Mouse (Mus musculus): Measurements from ENCODE around the gene Rps6ka4. TPM values are rescaled to one million over a fixed set of nuclear protein-coding genes. Genes with fewer than 3 reads are reported as not detected.

Rps6ka4 gene
- total RNA-seq (2021): 10 to 100 TPM; 26.9 to 33.4 TPM
- long read RNA-seq, experiment 1, transcript Rps6ka4-201 (18 exons, 3,105 nt): major isoform, 44 of 57 reads
- long read RNA-seq, experiment 1, partial matches to known transcripts: 6 of 57 reads
- long read RNA-seq, experiment 1, other reads (novel, unspliced or antisense): 7 of 57 reads
- long read RNA-seq, experiment 2, transcript Rps6ka4-201 (18 exons, 3,105 nt): major isoform, 97 of 138 reads
- long read RNA-seq, experiment 2, partial matches to known transcripts: 21 of 138 reads
- long read RNA-seq, experiment 2, other reads (novel, unspliced or antisense): 16 of 138 reads

DNA sequence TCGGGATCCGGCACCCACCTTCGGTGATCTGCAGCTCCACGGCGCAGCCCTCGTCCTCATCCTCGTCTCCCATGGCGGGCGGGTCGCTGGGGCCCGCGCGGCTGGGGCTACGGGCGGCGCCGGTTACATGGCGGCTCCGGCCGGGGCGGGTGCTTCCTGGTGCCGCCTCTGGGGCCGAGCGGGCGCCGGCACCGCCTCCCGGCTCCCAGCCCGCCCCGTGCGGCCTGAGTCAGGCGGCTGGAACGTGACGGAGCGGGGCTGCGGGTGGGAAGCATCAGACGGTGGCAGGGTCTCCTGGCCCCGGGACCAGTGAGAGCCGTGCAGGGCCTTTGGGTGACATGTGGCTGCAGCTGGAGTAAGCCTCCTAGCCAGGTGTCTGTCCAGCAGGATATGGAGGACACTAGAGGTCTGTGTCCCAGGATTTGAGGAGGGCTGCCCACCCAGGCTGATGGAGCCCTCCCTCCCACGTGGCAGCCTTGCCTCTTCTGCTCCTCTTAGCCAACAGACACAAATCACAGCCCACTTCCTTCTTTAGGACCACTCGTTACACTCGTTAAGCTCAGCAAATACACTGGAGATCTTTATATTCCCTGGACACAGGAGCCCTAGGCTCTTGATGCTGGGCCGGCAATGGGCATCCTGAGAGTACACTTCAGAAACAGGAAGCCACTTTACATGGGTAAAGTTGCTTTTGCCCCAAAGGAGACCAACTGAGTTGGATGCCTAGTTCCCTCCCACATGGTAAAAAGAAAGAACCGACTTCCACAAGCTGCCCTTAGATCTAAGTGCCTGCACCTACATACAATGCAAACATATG, at the start of gene Rps6ka4:
Rps6ka4 (minus strand) TSS at position 162 of the 817 bp plus-strand sequence.
- peak; percentile 43 for DNase-seq (ENCODE audit: low spot score in 2 of 2)

DNA sequence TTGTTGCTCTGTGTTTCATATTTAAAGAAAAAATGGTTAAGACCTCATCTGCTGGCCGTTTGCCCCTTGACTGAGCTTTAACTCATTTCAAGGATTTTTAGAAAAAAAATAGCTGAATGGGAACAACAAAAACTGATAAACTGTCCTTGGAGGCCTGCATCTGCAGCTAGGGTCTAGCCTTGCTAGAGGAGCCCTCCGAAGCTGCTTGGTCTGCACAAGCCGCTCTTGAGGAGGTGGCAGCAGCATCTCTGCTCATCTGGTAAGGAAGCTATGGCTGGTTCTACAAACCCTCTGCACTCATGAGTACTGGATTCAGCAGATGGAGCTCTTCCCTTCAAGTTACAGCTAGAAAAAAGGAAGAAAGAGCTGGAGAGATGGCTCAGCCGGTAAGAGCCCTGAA, 37.5 kb upstream of the Rps6ka4 start:
- DNase-seq (ENCODE audit: low spot score in 2 of 2): no peak

DNA sequence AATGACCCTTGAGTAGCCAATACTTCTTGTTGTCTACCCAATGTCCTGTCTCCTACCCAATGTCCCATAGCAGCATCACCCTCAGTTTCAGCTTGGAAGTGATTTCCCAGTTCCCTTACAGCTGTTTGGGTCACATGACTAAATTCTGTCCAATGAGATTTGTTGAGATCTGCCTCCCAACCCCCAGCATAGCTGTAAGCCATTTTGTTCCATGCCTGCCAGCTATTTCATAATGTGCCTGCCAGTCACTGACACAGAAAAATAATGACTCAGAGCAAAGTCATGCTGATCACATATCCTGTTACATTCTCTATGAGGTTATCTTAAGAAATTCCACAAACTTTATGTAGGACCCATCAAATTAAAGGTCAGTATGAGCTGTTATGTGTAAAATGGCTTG, 36.4 kb upstream of the Rps6ka4 start:
- DNase-seq (ENCODE audit: low spot score in 2 of 2): no peak

DNA sequence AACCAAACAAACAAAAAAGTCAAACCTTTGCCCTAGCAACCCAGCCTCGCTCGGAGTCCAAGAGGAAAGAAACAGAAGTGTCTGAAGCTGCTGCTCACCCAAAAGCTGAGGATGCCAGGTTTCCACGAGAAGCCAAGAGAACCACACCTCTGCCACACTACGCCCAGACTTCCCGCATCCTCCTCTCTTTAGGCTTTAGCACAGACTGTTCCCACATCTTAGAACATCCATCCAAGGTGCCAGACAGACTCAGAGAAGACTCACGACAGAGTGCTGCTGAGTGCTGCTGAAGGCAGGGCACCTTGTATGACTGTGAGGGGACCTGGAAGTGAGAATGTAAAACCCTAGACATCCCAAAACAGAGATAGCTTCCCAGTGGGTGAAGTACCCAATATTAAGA, 35.4 kb upstream of the Rps6ka4 start:
- no peak for DNase-seq (ENCODE audit: low spot score in 2 of 2)

DNA sequence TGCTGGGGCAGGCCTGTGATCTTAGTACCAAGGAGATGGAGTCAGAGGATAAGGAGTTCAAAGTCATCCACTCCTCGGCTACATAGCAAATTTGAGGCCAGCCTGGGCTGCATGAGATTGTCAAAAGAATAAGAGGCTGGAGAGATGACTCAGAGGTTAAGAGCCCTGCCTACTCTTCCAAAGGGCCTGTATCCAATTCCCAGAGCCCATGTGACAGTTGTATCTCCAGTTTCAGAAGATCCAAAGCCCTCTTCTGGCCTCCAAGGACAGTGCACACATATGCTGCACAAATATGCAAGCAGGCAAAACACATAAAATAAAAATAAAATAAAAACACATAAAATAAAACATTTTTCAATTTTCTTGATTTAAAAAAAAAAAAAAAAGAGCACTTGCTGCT, 33.8 kb upstream of the Rps6ka4 start:
- DNase-seq (ENCODE audit: low spot score in 2 of 2): no peak

DNA sequence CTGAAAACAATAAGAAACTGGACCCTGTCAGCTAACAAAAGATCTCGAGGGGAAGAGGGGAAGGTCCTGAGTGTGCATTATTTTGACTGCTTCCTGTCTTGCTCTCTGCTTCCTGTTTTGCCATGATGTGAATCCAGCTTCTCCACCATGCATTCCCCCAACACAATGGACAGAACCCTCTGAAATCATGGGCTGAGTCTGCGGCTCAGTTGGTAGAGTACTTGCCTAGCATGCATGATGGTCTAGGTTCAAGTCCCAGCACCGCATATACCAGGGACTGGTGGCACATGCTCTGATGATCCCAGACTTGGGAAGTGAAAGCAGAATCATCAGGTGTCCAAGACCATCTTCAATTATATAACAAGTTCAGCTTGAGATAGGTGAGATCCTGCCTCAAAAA, 32.3 kb upstream of the Rps6ka4 start:
- no peak for DNase-seq (ENCODE audit: low spot score in 2 of 2)

DNA sequence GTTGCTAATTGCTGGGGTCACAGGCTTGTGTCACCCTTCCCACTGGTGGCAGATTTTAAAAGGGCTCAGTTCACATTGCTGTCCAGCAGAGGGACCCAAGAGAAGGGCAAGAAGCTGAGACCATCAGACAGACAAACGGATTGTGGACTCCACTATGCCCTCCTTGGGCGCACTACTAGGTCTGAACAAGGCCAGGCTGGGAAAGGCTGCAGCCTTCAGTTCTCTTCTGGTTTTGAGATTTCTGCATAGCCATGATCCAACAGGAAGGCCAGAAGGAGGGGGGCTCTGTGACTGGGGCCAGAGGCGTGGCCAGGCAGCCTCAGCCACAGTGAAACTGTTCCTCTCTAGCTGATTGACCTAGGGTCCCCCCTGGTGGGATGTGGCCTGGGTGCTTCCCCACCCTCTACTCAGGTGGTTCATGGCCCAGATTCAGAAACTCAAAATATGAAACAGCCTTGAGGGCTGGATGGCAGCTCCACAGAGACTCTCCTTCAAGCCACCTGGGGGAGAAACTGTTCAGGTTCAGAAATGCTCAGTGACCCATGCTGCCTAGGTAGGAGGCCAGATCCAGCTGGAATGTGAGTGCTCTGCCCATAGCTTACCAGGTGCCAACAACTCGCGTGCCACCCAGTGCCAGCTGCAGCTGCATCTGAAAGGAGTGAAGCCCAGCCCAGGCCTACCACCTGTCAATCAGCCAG, 31.3 kb upstream of the Rps6ka4 start:
- no peak for DNase-seq (ENCODE audit: low spot score in 2 of 2)

DNA sequence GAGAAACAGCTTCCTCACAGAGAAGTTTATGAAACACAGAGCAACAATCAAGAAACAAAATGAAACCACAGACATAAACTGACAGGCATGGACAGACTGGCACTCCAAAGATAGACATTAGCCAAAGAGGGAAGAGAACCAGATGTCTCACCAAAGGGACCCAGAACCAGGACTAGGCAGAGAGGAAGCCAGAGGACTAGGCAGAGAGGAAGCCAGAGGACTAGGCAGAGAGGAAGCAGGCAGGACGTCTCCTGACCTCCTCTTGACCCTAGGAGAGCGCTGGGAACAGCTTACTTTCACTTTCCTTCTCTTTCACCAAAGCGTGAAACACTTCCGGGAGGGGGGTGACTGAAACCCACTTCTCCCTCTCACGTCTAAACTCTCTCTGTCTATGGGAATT, 28.9 kb upstream of the Rps6ka4 start:
- no peak for DNase-seq (ENCODE audit: low spot score in 2 of 2)

DNA sequence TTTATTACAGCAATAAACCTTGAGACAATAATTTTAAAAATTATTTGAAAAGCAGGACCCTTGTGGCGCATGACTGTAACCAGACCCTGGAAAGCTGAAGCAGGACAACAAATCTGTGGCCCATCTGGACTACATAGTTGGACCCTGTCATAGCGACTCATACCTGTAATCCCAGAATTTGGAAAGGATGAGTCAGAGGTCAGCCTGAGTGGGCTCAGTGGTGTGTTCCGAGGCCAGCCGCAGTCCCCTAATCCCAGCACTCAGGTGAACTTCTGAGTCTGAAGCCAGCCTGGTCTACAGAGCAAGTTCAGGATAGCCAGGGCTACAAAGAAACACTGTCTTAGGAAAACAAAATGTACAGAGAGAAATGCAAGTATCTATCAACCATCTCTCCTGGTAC, 21.0 kb upstream of the Rps6ka4 start:
- DNase-seq (ENCODE audit: low spot score in 2 of 2): no peak

DNA sequence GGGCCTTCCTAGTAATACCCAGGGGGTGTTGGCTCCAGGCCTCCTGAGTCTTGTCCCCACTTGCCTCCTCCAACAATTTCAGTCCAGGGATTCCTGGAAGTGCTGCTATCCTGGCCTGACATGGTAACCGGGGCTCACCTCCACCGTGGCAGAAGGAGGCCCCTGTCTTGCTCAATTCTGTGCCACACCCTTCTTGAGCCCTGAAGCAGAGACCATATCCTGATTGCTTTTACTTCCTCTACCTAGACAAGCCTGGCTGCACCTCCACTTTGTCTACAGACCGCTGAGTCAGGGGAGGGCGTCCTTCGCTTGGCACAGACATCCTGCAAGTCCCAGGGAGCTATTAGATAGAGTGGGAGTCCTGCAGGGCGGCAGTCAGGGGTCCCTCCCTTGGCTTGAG, 20.3 kb upstream of the Rps6ka4 start:
- no peak for DNase-seq (ENCODE audit: low spot score in 2 of 2)

DNA sequence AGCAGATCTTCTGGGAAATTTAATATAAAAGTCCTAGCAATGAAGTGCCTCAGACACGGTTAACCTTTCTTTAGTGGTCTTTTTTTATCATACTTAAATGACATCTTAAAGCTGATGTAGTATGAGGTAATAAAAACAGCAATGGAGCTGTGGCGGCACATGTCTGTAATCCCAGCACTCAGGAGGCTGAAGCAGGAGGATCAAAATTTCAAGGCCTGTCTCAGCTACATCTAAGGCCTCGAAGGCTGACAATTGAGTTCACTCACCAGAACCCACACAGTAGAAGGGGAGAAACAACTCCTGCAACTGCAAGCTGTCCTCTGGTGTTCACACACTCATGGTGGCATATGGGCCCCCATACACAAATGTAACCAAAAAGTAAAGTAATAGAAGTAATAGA, 19.5 kb upstream of the Rps6ka4 start:
- no peak for DNase-seq (ENCODE audit: low spot score in 2 of 2)

DNA sequence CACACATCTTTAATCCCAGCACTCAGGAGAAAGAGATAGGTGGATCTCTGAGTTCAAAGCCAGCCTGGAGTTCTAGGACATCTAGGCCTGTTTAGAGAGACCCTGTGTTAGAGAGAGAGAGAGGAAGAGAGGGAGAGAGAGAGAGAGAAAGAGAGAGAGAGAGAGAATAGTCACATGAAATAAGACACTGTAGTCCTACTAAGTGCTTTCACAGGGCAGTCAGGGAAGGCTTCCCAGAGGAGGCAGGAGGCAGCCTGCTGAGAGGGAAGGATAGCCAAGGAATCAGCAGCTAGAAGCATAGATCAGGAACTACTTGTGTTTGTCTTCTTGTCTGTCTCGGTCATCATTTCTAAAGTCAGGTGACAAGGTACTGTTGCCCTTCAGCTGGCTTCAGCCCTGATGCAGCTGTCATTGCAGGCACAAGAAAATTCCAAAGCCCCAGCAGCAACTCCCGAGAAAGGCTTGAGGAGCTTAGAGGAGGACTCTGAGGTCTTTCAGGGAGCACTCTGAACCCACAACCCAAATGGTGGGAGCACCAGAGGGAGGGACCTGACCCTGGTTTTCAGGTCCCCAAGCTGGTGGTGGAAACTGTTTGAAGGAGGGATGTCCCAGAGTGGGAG, 18.7 kb upstream of the Rps6ka4 start:
- no peak for DNase-seq (ENCODE audit: low spot score in 2 of 2)

DNA sequence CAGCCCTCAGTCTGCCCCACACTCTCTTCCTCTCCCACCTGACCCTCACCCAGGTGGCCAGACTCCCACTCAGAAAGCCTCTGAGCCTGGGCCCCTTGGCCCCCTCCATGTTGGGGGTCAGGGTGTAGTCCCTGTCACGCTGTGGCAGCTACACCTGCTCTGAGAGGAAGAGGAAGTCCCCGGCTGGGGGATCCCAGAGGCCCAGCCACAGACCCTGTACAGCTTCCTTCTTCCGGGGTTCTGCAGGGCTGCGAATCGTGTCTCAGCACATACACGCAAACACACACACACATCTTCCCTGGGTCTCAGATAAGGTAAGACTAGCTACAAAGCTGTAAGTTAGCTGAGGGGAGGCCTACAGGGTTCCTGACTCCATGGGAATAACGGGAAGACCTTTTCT, 17.6 kb upstream of the Rps6ka4 start, which contains the start of gene Ccdc88b:
Ccdc88b (minus strand) TSS at position 181 of the 400 bp plus-strand sequence.
- no peak for DNase-seq (ENCODE audit: low spot score in 2 of 2)

DNA sequence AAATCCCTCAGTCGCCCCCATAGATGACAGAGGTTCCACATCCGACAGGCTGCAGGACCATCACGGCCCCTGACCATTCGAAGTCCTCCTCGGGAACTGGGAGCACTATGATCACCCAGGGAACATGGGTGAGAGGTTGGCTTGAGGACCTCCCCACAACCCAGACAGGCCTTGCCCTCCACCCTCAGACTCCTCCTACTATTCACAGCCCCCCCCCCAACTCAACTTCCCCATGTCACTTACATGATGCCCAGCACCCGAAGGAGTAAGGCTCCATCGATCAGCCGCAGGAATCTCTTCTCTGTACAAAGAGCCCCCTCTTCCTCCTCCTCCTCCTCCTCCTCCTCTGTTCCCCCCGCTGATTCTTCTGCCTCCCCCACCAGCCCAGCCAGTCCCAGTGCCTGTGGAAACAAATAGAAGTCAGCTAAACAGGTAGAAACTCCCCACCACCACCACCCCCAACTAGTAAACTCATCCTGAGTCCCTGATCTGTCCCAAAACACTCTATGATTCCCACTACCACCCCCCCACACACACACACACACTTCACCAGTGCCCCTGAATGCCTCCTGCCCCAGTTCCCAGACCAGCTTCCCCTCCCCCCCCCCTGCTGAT, 17.1 kb upstream of the Rps6ka4 start:
- no peak for DNase-seq (ENCODE audit: low spot score in 2 of 2)

DNA sequence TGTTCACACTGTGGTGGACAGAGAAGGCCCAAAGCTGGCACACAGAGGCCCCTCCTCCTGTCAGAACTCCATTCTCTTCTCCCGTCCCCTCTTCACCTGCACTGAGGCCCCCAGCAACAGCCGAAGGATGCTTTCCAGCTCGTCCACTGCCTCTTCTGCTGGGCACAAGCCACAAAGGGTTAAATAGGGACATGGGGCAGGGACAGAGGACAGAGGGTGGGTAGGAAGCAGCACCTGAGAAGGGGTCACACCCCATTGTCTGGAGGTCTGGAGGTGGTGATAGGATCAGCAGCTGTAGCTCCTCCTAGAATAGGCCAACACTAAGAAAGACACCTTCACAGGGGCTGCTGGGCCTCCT, 16.5 kb upstream of the Rps6ka4 start:
- DNase-seq (ENCODE audit: low spot score in 2 of 2): no peak

DNA sequence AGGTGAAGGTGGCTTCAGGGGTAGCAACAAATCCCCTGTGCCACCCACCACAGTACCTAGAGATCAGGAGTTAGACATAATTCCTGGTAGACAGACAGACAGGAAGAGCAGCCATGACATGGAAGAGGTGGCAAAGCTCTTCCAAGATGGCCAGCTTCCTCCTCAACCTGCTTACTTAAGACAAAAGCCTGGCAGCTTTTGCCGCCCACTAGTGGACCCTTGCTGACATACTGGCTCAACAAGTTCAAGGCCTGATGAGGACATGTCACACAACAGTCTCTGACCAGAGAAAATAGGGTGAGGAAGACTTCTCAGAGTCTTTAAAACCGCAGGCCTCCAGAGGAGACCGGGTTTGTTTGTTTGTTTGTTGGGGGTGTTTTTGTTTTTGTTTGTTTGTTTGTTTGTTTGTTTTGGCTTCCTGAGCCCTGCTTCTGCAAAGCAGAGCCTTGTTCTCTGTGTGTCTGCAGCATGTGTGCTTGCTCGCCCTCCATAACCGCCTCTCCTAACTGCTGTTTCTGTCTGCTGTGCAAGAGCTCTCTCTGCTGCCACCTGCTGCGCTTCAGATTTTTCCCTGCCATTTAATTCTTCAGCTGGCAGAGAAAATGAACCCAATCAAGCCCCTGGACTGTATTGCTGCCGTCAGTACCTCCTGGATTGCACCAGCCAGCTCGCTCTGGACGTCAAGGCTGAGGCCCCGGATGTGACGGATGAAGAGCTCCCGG, 16.0 kb upstream of the Rps6ka4 start:
- no peak for DNase-seq (ENCODE audit: low spot score in 2 of 2)

DNA sequence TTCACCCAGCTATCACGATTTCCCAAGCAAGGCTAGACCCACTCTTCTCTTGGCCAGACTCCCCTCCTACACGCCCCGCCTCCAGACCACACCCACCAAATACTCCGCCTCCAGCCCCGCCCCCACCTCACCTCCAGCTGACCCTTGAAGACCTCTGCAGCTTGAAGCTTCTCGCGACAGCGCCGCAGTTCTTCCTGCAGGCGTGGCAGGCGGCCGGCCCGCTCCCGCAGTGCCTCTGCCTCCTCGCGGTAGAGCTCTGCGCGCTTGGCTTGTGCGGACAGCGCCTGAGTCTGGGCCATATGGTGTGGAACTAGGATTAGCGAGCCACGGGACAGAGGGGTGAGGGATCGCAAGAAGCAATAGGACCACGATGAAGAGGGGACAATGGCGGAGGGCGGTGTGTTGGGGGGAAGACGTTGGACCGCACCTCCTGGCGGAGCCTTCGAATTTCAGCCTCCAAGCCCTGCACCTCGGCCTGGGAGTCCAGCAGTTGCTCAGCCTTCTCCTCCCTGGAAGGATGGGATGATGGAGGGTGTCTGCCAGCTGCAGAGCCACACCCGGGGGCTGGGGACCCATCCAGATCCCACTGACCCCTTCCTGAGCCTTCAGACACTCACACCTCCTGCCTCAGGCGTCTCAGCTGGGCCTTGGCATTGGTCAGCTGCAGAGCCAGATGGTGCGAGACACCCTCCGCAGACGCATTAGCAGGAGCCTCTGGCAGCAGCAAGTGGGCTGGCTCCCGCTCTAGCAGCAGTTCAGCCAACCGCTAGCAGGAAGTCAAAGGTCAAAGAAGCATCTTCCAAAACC, 15.0 kb upstream of the Rps6ka4 start:
- no peak for DNase-seq (ENCODE audit: low spot score in 2 of 2)

DNA sequence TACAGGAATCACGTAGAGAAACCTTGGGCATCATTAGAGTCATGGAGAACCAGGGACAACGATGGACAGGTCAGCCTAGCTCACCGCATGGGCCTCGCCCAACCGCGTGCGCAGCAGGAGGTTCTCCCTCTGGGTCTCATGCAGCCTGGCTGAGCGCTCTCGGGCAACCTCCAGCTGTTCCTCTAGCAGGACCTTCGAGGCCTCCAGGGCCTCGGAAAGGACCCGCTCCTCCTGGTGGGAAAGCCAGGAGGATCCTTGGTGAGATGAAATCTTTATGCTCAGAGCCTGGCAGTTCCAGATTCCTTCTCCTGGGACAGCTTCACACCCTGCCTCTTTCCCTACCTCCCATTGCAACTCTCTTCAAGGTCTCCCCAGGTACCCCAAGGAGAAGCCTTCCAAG, 14.2 kb upstream of the Rps6ka4 start:
- DNase-seq (ENCODE audit: low spot score in 2 of 2): no peak

DNA sequence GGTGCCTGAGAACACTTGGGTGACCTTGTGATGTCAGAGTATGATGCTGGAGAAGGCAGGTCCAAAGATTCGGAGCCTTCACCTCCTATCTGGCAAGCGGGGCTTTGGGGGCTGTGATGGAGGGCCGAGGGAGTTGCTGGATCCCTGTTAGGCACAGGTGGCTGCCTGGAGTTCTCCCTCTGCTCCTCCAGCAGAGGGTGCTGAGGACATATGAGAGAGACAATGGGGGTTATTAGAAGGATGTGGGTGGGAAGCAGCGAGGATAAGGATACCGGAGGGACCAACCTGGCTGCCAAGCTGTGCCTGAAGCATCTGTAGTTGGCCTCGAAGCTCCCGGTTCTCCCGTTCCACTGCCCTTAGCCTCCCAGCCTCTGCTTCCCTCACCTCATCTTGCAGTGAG, 13.5 kb upstream of the Rps6ka4 start:
- no peak for DNase-seq (ENCODE audit: low spot score in 2 of 2)

Measured in adrenal gland, postnatal 4 days (tissue).